Mouse (Mus musculus) myocyte (in vitro differentiated cells): ENCODE results near the gene Cox15. TPM values are rescaled to one million over a fixed set of nuclear protein-coding genes. Genes with fewer than 3 reads are reported as not detected.

ENCODE experiments used
- H3K27me3 ChIP-seq: one replicate; pipeline ENCODE4 v1.6.1; 2011; ENCODE audit not compliant: control insufficient read depth, insufficient read depth, insufficient read length
- H3K36me3 ChIP-seq: one replicate; pipeline ENCODE4 v1.6.1; 2011; ENCODE audit not compliant: control insufficient read depth, insufficient read depth
- H3K4me2 ChIP-seq: one replicate; pipeline ENCODE4 v1.6.1; 2011; ENCODE audit warnings: low read depth, control low read depth
- H3K4me3 ChIP-seq: one replicate; pipeline ENCODE4 v1.5.1; 2011; ENCODE audit warnings: mild to moderate bottlenecking, control low read depth, moderate library complexity
- H3K79me2 ChIP-seq: one replicate; pipeline ENCODE4 v1.6.1; 2011; ENCODE audit not compliant: control insufficient read depth, insufficient read depth
- H3ac ChIP-seq: one replicate; pipeline ENCODE4 v1.6.1; 2011; ENCODE audit not compliant: control insufficient read depth, insufficient read length
- CEBPB ChIP-seq: IDR thresholded peaks from 2 replicates; pipeline ENCODE4 v1.6.1; 2011; ENCODE audit warnings: mild to moderate bottlenecking, moderate library complexity; ENCODE audit not compliant: poor library complexity, insufficient read depth, severe bottlenecking
- E2F4 ChIP-seq: IDR thresholded peaks from one replicate; pipeline ENCODE4 v1.6.1; 2011; ENCODE audit warnings: mild to moderate bottlenecking, control low read depth, moderate library complexity; ENCODE audit not compliant: insufficient read depth
- MAX ChIP-seq: IDR thresholded peaks from one replicate; pipeline ENCODE4 v1.6.1; 2011; ENCODE audit warnings: low read depth, mild to moderate bottlenecking, control low read depth
- MYOD1 ChIP-seq, 3 experiments: IDR thresholded peaks; one replicate each; pipeline ENCODE4 v1.6.1; 2011; ENCODE audit warnings: control low read depth in 2 of 3, low read depth in 2 of 3, mild to moderate bottlenecking in 2 of 3, moderate library complexity in 1 of 3; ENCODE audit not compliant: insufficient read length in 2 of 3, control insufficient read depth in 1 of 3
- MYOG ChIP-seq, 3 experiments: IDR thresholded peaks; one replicate each; pipeline ENCODE4 v1.6.1; 2011; ENCODE audit warnings: control low read depth in 2 of 3, low read depth in 2 of 3, mild to moderate bottlenecking in 2 of 3; ENCODE audit not compliant: insufficient read length in 2 of 3, control insufficient read depth in 1 of 3, insufficient read depth in 1 of 3
- POLR2A ChIP-seq: IDR thresholded peaks from one replicate; pipeline ENCODE4 v1.6.1; 2011; ENCODE audit warnings: low read depth, mild to moderate bottlenecking, control low read depth, moderate library complexity; ENCODE audit not compliant: insufficient read length
- POLR2AphosphoS2 ChIP-seq: IDR thresholded peaks from one replicate; pipeline ENCODE4 v1.6.1; 2011; ENCODE audit warnings: low read depth, control low read depth; ENCODE audit not compliant: insufficient read length
- REST ChIP-seq: IDR thresholded peaks from one replicate; pipeline ENCODE4 v1.6.1; 2011; ENCODE audit warnings: mild to moderate bottlenecking, control low read depth, moderate library complexity; ENCODE audit not compliant: insufficient read depth, insufficient read length
- SRF ChIP-seq: IDR thresholded peaks from one replicate; pipeline ENCODE4 v1.6.1; 2011; ENCODE audit warnings: low read depth; ENCODE audit not compliant: control insufficient read depth, insufficient read length
- TCF12 ChIP-seq: IDR thresholded peaks from one replicate; pipeline ENCODE4 v1.6.1; 2011; ENCODE audit warnings: mild to moderate bottlenecking, control low read depth; ENCODE audit not compliant: poor library complexity, insufficient read depth, severe bottlenecking
- TCF3 ChIP-seq: IDR thresholded peaks from one replicate; pipeline ENCODE4 v1.6.1; 2011; ENCODE audit warnings: low read depth, control low read depth; ENCODE audit not compliant: insufficient read length
- USF1 ChIP-seq: IDR thresholded peaks from one replicate; pipeline ENCODE4 v1.6.1; 2011; ENCODE audit warnings: low read depth, mild to moderate bottlenecking, control low read depth, moderate library complexity
- polyA plus RNA-seq: library from polyadenylated mRNA; unstranded; fragments of >200 nt; fragmentation: generic; extraction: Trizol; gene quantifications from one replicate; pipeline ENCODE4 v1.2.1, GENCODE M21; 2012; ENCODE audit warnings: missing spikeins

The Cox15 gene
- polyA plus RNA-seq, 1 experiment = 11.5 TPM

DNA sequence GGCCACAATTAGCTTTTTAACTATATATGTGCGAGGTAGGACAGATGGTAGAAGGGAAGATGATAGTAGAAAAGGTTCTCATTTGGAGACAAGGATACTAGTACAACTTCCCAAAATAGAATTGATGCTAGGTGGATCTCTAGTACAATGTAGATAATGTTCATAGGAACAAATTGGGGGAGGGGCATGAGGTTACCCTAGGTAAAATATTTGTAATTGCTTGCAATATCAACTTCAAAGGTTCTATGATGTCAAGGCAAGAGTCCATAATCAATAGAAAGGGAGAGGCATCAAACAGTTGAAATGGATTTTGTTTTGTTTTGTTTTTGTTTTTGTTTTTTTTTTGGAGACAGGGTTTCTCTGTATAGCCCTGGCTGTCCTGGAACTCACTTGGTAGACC lies 41.2 kb upstream of the Cox15 start:
- Histone ChIP-seq H3K79me2 (no peaks in the 10 kb centered on the region), H3K4me2 (no peak overlapping the region), H3K4me3 (no peak overlapping the region), H3K36me3 (no peaks in the 10 kb centered on the region), H3K27me3 (peaks cover 9% of the 10 kb centered on the region), H3ac (no peak overlapping the region)
- TF ChIP-seq MYOG (IDR thresholded peaks at IDR 0.05; ENCODE audit: control insufficient read depth in 1 of 3, insufficient read depth in 1 of 3, insufficient read length in 2 of 3, low read depth in 2 of 3) (no peak), TCF3 (no peak), SRF (no peak), POLR2AphosphoS2 (no peak), USF1 (no peak), MAX (no peak)

DNA sequence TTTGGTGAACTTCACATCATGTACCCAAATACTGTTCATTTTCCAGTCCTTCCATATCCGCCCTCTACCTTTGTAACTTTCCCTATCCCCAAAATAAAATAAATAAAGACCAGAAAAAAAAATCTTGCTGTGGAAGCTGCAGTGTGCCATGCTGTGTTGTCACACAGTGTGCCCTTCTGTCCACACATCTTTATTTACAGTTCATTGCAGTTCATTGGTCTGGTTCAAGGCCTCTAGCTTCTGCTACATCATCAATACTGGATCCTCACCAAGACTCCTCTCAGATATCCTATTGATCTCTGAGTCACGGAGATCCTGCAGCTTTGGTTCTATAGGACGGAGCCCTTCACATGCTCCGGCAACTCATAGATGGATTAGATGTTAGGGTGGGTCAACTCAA lies 39.7 kb upstream of the Cox15 start:
- Histone ChIP-seq H3K4me3 (no peak overlapping the region), H3K27me3 (peaks cover 8% of the 10 kb centered on the region), H3K4me2 (no peak overlapping the region), H3K79me2 (no peaks in the 10 kb centered on the region), H3K36me3 (no peaks in the 10 kb centered on the region), H3ac (no peak overlapping the region)
- TF ChIP-seq MYOG (IDR thresholded peaks at IDR 0.05; ENCODE audit: control insufficient read depth in 1 of 3, insufficient read depth in 1 of 3, insufficient read length in 2 of 3, low read depth in 2 of 3) = no peak
- TF ChIP-seq MYOD1 (IDR thresholded peaks at IDR 0.05; ENCODE audit: control insufficient read depth in 1 of 3, insufficient read length in 2 of 3, low read depth in 2 of 3) = no peak

DNA sequence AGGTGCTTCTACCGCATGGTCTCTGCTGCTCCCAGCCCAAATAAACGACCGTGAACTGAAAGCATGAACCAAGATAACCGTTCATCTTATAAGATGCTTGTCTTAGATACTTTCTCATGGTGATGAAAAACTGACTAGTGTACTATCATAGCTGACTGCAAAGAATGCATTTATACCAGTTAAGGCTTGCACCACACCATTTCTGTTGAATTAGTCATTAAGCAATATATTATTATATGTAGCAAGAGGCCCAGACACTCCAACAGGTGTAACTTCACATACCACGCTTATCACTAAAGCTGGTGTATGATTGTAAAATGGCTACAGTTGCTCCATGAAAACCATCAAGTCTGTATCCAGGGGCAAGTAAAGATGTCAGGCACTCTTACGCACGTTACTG lies 37.0 kb upstream of the Cox15 start:
- Histone ChIP-seq H3K27me3 (peaks cover 14% of the 10 kb centered on the region), H3K79me2 (no peaks in the 10 kb centered on the region), H3K4me2 (no peak overlapping the region), H3K36me3 (no peaks in the 10 kb centered on the region), H3ac (no peak overlapping the region), H3K4me3 (no peak overlapping the region)
- no peak for TF ChIP-seq POLR2AphosphoS2

DNA sequence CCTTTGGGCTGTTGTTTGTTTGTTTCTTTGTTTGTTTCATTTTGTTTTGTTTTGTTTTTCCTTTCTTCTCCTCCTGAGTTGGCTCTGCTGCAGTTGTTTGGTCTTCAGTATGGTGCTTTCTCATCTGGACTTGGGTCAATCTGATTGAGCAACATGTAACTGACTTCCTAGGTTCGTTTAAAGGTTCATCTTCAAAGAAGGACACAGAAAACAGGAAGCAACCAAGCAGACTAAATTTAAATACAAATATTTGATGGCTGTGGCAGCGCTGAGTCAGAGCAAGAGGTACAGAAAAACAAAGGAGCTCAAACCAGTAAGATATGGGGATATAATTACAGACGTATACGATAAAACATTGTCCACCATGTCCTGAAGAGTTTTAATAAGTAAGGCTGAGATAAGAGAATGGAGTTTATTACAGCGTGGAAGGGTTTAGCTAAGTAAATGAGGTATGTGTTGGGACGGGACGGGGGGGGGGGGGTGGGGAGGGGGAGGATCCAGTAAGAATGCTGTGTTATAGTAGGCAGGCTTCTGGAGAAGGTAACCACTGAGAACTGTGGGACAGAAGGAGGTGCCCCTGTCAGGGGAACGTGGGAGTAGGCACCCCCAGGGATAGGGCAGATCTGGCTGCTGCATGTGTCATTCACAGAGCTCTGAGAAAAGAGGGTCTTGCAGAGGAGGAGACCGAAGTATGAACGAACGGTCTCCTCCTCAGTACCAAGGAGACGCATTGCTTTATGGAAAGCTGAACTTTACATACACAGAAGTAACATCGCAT lies 33.6 kb upstream of the Cox15 start:
- H3K79me2 ChIP-seq = no peaks in the 10 kb centered on the region
- no peak overlapping the region for H3ac ChIP-seq
- H3K4me3 ChIP-seq = no peak overlapping the region
- H3K36me3 ChIP-seq = no peaks in the 10 kb centered on the region
- no peak overlapping the region for H3K4me2 ChIP-seq
- TF ChIP-seq REST = no peak
- TF ChIP-seq E2F4 = no peak
- TF ChIP-seq TCF12 = no peak
- TF ChIP-seq SRF = no peak
- peaks cover 27% of the 10 kb centered on the region for H3K27me3 ChIP-seq

DNA sequence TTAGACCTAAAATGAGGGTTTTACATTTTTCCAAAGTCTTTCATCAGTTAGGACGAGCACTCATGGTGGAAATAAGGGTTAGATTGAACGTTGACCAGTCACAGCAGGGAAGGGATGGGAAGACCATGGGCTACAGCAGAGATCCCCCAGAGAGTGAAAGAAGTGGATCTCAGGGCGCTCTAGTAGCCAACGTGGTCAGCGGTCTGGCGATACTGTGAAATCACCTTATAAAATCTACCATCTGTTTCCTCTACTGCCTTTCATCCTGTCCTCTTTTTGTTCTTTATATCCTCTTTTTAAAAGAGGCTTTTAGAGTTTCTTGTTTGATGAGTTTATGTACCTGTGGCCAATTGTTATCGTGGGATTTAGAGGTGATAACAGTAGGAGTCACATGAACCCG lies 32.0 kb upstream of the Cox15 start:
- TF ChIP-seq SRF = no peak
- TF ChIP-seq POLR2A = no peak
- no peak for TF ChIP-seq USF1
- no peak for TF ChIP-seq TCF12
- no peak for TF ChIP-seq POLR2AphosphoS2
- Histone ChIP-seq H3K27me3 (peaks cover 30% of the 10 kb centered on the region), H3K79me2 (no peaks in the 10 kb centered on the region), H3K4me2 (no peak overlapping the region), H3ac (no peak overlapping the region), H3K36me3 (no peaks in the 10 kb centered on the region), H3K4me3 (no peak overlapping the region)

DNA sequence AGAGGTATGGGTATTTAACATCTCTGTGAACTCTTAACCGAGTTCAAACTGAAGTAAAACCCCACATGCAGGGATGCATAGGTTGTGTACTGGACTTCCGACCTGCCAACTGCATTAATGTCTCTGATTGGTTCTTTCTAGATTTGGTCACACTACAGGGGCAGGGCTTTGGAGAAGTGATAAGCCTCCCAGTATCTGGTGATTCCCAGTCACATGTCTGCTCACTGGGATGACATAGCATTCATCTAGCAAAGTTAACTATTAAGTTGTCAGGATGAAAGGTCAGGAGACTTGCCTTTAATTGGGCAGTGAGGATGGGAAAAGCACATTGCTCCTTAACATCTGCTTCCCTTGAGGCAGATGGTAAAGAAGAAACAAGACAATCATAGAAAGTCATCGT lies 29.2 kb upstream of the Cox15 start, which contains the start of gene Abcc2:
Gene Abcc2 (plus strand): TSS at position 213 of the 400 bp plus-strand sequence.
- Histone ChIP-seq H3ac (no peak within 1 kb of the TSS), H3K4me2 (no peak within 1 kb of the TSS), H3K27me3 (peaks cover 24% of the 10 kb centered on the region)

More for the DNA sequence above, 29.2 kb upstream of the Cox15 start, which contains the start of gene Abcc2:
- Histone ChIP-seq H3K4me3 (no peak within 1 kb of the TSS), H3K36me3 (no peaks in the 10 kb centered on the region), H3K79me2 (no peaks in the 10 kb centered on the region)
- TF ChIP-seq SRF (no peak), MAX (no peak), MYOG (IDR thresholded peaks at IDR 0.05; ENCODE audit: control insufficient read depth in 1 of 3, insufficient read depth in 1 of 3, insufficient read length in 2 of 3, low read depth in 2 of 3) (no peak), TCF12 (no peak), MYOD1 (IDR thresholded peaks at IDR 0.05; ENCODE audit: control insufficient read depth in 1 of 3, insufficient read length in 2 of 3, low read depth in 2 of 3) (no peak), TCF3 (no peak), REST (no peak), POLR2A (no peak), POLR2AphosphoS2 (no peak), E2F4 (no peak), USF1 (no peak), CEBPB (no peak)
